Mouse (Mus musculus): ENCODE results near the gene Mitd1. TPM values are rescaled to one million over a fixed set of nuclear protein-coding genes. Genes with fewer than 3 reads are reported as not detected.

Mitd1 gene
- polyA plus RNA-seq, 1 experiment from 2014 or later, result 29.0 TPM

GRCm38 (mm10) chr1:37872131-37873067 lies 17.8 kb downstream of the Mitd1 start:
- H3K4me2 ChIP-seq (ENCODE audit: low read depth, low read length), result peak overlapping the region; percentile 77
- H3K27ac ChIP-seq (ENCODE audit: low read length), result peak overlapping the region; percentile 76
- H3K9ac ChIP-seq (ENCODE audit: low read depth, low read length), result peak overlapping the region; percentile 68
- H3K36me3 ChIP-seq (ENCODE audit: control insufficient read depth, insufficient read depth, low read length), result peaks cover 14% of the 10 kb centered on the region
- no peaks in the 10 kb centered on the region for H3K4me1 ChIP-seq (ENCODE audit: control insufficient read depth, insufficient read depth, low read length)
- H3K27me3 ChIP-seq (replicated peaks; ENCODE audit: control insufficient read depth, insufficient read depth, low read length), result no peaks in the 10 kb centered on the region
- 4% methylated on average over 33 of the region's 33 CpGs for WGBS
- peak; percentile 90 for ATAC-seq
- peaks cover 8% of the 10 kb centered on the region; the same call in 1 of the 2 replicates for H3K9me3 ChIP-seq (ENCODE audit: control insufficient read depth, low read length)
- peak overlapping the region; percentile 61 for H3K4me3 ChIP-seq (ENCODE audit: low read length)

- Histone ChIP-seq H3K9me3 (ENCODE audit: control insufficient read depth, low read length) (peaks cover 8% of the 10 kb centered on the region; the same call in 1 of the 2 replicates), H3K36me3 (ENCODE audit: control insufficient read depth, insufficient read depth, low read length) (peaks cover 14% of the 10 kb centered on the region), H3K27ac (ENCODE audit: low read length) (peak within 1 kb of the TSS; percentile 76), H3K4me1 (ENCODE audit: control insufficient read depth, insufficient read depth, low read length) (no peaks in the 10 kb centered on the region), H3K4me3 (ENCODE audit: low read length) (peak within 1 kb of the TSS; percentile 61), H3K4me2 (ENCODE audit: low read depth, low read length) (peak within 1 kb of the TSS; percentile 77), H3K27me3 (replicated peaks; ENCODE audit: control insufficient read depth, insufficient read depth, low read length) (no peaks in the 10 kb centered on the region), H3K9ac (ENCODE audit: low read depth, low read length) (peak within 1 kb of the TSS; percentile 68)
- 8% methylated on average over 7 of the region's 7 CpGs for WGBS
- peak; percentile 78 for ATAC-seq
Measured at GRCm38 (mm10) chr1:37871704-37872103, 18.5 kb downstream of the Mitd1 start, which contains the start of gene Lipt1. TSS of gene Lipt1 (plus strand) at chr1:37871738.

GRCm38 (mm10) chr1:37869362-37869761 lies 20.8 kb downstream of the Mitd1 start:
- Histone ChIP-seq H3K27me3 (replicated peaks; ENCODE audit: control insufficient read depth, insufficient read depth, low read length) (no peaks in the 10 kb centered on the region), H3K27ac (ENCODE audit: low read length) (no peak overlapping the region), H3K4me3 (ENCODE audit: low read length) (no peak overlapping the region), H3K9ac (ENCODE audit: low read depth, low read length) (no peak overlapping the region), H3K4me1 (ENCODE audit: control insufficient read depth, insufficient read depth, low read length) (0 out of 2 replicates have a peak, but pooled peaks cover 5% of the 10 kb centered on the region), H3K9me3 (ENCODE audit: control insufficient read depth, low read length) (no peaks in the 10 kb centered on the region), H3K4me2 (ENCODE audit: low read depth, low read length) (no peak overlapping the region), H3K36me3 (ENCODE audit: control insufficient read depth, insufficient read depth, low read length) (no peaks in the 10 kb centered on the region)
- no peak for ATAC-seq
- WGBS, result 50% methylated on average over 2 of the region's 2 CpGs

DNA sequence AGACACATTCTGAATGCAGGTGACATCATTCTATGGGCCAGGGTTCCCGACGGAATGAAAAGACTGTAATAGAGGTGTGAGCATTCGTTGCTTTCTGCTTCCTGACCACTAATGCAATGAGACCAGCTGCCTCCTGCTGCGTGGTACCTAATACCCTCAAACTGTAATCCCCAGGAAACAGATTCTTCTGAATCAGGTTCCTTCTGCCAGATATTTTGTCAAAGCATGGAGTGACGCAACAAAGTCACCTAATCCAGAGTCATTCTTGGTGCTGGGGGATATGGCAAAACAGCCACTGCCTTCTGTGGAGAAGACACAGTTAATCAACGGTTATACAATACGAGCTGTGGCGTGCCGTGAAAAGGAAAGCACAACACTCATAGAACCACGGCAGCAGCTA lies 21.6 kb downstream of the Mitd1 start:
- no peaks in the 10 kb centered on the region for H3K27me3 ChIP-seq (replicated peaks; ENCODE audit: control insufficient read depth, insufficient read depth, low read length)
- H3K4me1 ChIP-seq (ENCODE audit: control insufficient read depth, insufficient read depth, low read length), result 0 out of 2 replicates have a peak, but pooled peaks cover 5% of the 10 kb centered on the region
- H3K9ac ChIP-seq (ENCODE audit: low read depth, low read length), result no peak overlapping the region
- WGBS, result 65% methylated on average over 10 of the region's 10 CpGs
- no peak overlapping the region for H3K4me3 ChIP-seq (ENCODE audit: low read length)
- H3K27ac ChIP-seq (ENCODE audit: low read length), result no peak overlapping the region
- no peak overlapping the region for H3K4me2 ChIP-seq (ENCODE audit: low read depth, low read length)
- no peak for ATAC-seq
- no peaks in the 10 kb centered on the region for H3K9me3 ChIP-seq (ENCODE audit: control insufficient read depth, low read length)
- H3K36me3 ChIP-seq (ENCODE audit: control insufficient read depth, insufficient read depth, low read length), result no peaks in the 10 kb centered on the region

- H3K27me3 ChIP-seq (replicated peaks; ENCODE audit: control insufficient read depth, insufficient read depth, low read length), result no peaks in the 10 kb centered on the region
- no peak overlapping the region for H3K4me3 ChIP-seq (ENCODE audit: low read length)
- H3K27ac ChIP-seq (ENCODE audit: low read length), result no peak overlapping the region
- H3K36me3 ChIP-seq (ENCODE audit: control insufficient read depth, insufficient read depth, low read length), result no peaks in the 10 kb centered on the region
- no peak for ATAC-seq
- 0 out of 2 replicates have a peak, but pooled peaks cover 5% of the 10 kb centered on the region for H3K4me1 ChIP-seq (ENCODE audit: control insufficient read depth, insufficient read depth, low read length)
- no peak overlapping the region for H3K9ac ChIP-seq (ENCODE audit: low read depth, low read length)
- no peak overlapping the region for H3K4me2 ChIP-seq (ENCODE audit: low read depth, low read length)
- 68% methylated on average over 10 of the region's 10 CpGs for WGBS
- no peaks in the 10 kb centered on the region for H3K9me3 ChIP-seq (ENCODE audit: control insufficient read depth, low read length)
Measured at GRCm38 (mm10) chr1:37867684-37868322, 22.4 kb downstream of the Mitd1 start.

GRCm38 (mm10) chr1:37867056-37867455 lies 23.2 kb downstream of the Mitd1 start:
- Histone ChIP-seq H3K27me3 (replicated peaks; ENCODE audit: control insufficient read depth, insufficient read depth, low read length) (no peaks in the 10 kb centered on the region), H3K9me3 (ENCODE audit: control insufficient read depth, low read length) (no peaks in the 10 kb centered on the region), H3K27ac (ENCODE audit: low read length) (no peak overlapping the region), H3K4me1 (ENCODE audit: control insufficient read depth, insufficient read depth, low read length) (0 out of 2 replicates have a peak, but pooled peaks cover 5% of the 10 kb centered on the region), H3K36me3 (ENCODE audit: control insufficient read depth, insufficient read depth, low read length) (no peaks in the 10 kb centered on the region), H3K9ac (ENCODE audit: low read depth, low read length) (no peak overlapping the region), H3K4me2 (ENCODE audit: low read depth, low read length) (no peak overlapping the region), H3K4me3 (ENCODE audit: low read length) (no peak overlapping the region)
- no peak for ATAC-seq
- WGBS, result 70% methylated on average over 1 of the region's 1 CpGs

DNA sequence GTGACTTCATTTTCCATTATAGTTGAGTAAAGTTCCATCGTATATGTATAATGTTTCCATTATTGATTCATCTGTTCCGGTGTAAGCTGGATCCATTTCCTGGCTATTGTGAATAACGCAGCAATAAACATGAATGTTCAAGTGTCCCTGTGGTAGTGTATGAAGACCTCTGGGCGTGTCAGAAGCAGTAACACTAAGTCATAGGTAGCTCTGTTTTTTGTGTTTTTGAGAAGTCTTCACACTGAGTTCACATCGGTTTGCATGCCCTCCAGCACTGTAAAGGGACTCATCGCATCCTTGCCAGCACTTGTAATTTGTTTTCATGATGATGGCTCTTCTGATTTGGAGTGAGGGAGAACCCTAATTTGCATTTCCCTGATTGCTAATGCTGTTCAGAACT lies 23.9 kb downstream of the Mitd1 start, which contains the start of gene Tsga10:
TSS of gene Tsga10 (minus strand) at position 144 of the 400 bp plus-strand sequence.
- H3K9ac ChIP-seq (ENCODE audit: low read depth, low read length), result peak within 1 kb of the TSS; percentile 75
- H3K9me3 ChIP-seq (ENCODE audit: control insufficient read depth, low read length), result no peaks in the 10 kb centered on the region
- 0 out of 2 replicates have a peak, but pooled peaks cover 5% of the 10 kb centered on the region for H3K4me1 ChIP-seq (ENCODE audit: control insufficient read depth, insufficient read depth, low read length)
- H3K4me2 ChIP-seq (ENCODE audit: low read depth, low read length), result peak within 1 kb of the TSS; percentile 54
- 85% methylated on average over 6 of the region's 6 CpGs for WGBS
- ATAC-seq, result no peak
- H3K27me3 ChIP-seq (replicated peaks; ENCODE audit: control insufficient read depth, insufficient read depth, low read length), result no peaks in the 10 kb centered on the region
- peak within 1 kb of the TSS; percentile 56 for H3K4me3 ChIP-seq (ENCODE audit: low read length)
- peak within 1 kb of the TSS; percentile 94 for H3K27ac ChIP-seq (ENCODE audit: low read length)
- no peaks in the 10 kb centered on the region for H3K36me3 ChIP-seq (ENCODE audit: control insufficient read depth, insufficient read depth, low read length)

DNA sequence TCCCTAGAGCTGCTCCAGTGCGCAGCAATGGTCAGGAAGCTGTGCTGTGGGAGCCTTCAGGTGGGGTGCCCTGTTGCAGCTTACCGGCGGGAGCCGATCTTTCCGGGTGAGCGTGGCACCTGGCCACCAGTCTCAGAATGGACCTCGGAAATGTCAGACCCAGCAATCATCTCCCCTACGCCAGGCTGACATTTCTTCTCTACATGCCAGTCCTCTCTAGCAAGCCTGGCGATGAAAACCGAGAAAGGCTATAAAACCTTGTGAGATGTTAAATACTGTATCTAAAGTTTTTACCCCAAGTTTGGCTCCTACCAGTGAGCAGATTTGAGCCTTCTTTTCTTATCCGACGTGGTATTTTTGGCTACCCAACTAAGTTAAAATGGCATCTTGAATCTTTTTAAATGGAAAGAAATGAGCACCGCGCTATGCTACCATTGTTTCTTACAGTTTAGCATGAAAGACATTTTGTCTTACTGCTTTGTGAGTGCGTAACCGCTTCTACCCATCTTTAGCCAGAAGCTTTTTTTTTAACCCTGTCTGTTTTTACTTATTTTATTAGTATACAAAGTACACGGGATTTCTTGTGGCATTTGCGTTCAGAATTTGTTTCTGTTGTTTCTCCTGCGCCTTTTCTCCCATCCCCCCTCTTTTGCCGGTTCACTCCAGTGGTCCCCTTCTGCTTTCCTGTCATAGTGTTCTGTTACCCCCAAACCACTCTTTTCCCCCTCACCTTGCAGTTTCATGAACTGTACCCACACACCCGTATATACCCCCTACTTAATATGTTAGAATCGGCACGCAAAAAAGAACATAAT lies 24.6 kb downstream of the Mitd1 start:
- Histone ChIP-seq H3K9ac (ENCODE audit: low read depth, low read length) (peak overlapping the region; percentile 75), H3K9me3 (ENCODE audit: control insufficient read depth, low read length) (no peaks in the 10 kb centered on the region), H3K27me3 (replicated peaks; ENCODE audit: control insufficient read depth, insufficient read depth, low read length) (no peaks in the 10 kb centered on the region), H3K4me3 (ENCODE audit: low read length) (peak overlapping the region; percentile 56), H3K36me3 (ENCODE audit: control insufficient read depth, insufficient read depth, low read length) (no peaks in the 10 kb centered on the region), H3K27ac (ENCODE audit: low read length) (peak overlapping the region; percentile 94), H3K4me2 (ENCODE audit: low read depth, low read length) (peak overlapping the region; percentile 54), H3K4me1 (ENCODE audit: control insufficient read depth, insufficient read depth, low read length) (0 out of 2 replicates have a peak, but pooled peaks cover 5% of the 10 kb centered on the region)
- 10% methylated on average over 23 of the region's 23 CpGs for WGBS
- ATAC-seq, result no peak
